Mouse (Mus musculus) A20 (cell line): ENCODE results near the gene Pde1b.

Source experiments
- DNase-seq: peaks from one replicate; pipeline ENCODE4 v3.0.0-alpha.2; 2011; ENCODE audit warnings: low read depth, low spot score

Pde1b gene

DNA sequence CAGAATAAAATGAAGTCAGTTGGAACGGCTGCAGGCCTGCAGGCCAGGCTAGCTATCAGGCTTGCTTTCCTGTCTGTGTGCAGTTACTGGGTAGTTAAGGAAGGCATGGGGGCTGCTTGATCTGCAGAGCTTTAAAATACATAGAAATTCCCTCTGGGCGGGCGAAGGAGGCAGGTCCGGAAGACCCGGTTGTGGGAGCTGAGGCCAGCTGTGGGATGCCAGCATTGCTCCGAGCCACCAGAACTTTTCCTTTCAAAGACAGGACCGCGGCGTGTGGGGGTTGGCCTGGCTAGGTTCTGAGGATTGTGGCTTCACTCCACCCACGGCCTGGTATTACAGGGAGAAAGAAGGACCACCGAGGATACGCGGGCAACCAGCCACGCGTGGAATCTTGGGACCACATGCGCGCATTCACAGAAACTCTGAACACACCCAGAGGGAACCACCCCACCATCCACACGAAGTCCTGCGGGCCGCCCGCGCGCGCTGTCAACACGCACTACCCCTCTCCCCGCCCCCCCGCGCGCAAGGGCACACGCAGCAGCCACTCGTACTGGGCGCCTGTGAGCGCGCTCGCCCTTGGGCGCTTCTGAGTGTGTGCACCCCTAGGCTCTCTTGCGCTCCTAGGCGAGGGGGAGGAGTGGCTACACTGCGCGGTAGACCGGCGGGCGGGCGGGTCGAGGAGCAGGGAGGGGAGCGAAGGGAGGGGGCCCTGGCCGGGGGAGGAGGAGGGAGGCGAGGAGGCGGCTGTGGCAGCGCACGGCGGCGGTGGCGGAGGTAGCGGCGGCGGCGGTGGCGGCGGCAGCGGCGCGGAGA lies at the start of gene Pde1b:
Gene Pde1b, plus strand, starts transcription at position 600 of the 816 bp plus-strand sequence.
- DNase-seq = no peak

DNA sequence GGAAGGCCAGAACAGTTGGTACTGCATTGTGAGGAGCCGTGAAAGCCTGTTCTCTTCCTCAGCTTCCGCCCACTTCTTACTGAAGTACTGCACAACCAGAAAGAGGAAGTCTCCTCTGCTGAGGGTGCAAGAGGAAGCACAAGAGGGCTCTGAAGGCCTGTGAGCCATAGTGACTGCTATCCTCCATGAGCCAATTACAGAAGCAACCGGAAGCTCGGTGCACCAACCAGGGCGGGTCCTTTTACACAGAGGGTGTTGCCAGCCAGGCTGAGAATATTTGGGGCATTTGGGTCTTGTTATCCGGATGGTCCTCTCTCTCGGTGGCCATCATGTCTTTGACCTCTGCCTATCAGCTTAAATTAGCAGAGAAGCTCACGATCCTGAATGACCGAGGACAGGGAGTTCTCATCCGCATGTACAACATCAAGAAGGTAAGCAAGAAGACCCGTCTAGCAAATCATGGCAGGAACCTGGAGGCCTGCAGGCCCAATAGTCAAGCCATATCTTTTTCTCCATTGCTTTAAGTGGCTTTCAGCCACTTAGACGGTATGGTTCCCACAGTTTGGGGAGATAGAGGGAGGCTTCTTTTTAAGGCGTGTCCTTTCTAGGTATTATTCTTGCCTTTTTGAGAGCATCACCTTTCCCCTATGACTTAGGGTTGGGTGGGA lies 49.1 kb upstream of the Pde1b start, which contains the start of gene Nckap1l:
Gene Nckap1l, plus strand, starts transcription at position 244 of the 668 bp plus-strand sequence.
- DNase-seq = peak; percentile 95

DNA sequence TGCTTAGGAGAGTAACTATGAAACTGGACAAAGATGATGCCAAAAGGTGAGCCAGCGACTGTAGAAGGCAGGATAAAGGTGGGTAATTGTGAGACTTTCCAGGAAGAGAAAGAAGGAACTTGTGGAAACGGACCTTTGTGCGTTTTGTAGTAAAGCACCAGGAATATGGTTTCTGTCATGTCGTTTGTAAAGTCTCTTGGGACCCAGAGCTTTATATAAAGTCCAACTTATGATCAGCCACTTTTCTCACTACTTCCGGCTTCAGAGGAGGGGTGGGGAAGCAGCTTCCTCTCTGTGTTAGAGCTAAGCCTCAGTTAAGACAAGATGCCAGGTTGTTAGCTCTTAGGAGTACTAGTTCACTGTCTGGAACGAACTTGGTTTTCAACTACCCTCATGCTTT lies 48.4 kb upstream of the Pde1b start:
- DNase-seq = peak; percentile 68

DNA sequence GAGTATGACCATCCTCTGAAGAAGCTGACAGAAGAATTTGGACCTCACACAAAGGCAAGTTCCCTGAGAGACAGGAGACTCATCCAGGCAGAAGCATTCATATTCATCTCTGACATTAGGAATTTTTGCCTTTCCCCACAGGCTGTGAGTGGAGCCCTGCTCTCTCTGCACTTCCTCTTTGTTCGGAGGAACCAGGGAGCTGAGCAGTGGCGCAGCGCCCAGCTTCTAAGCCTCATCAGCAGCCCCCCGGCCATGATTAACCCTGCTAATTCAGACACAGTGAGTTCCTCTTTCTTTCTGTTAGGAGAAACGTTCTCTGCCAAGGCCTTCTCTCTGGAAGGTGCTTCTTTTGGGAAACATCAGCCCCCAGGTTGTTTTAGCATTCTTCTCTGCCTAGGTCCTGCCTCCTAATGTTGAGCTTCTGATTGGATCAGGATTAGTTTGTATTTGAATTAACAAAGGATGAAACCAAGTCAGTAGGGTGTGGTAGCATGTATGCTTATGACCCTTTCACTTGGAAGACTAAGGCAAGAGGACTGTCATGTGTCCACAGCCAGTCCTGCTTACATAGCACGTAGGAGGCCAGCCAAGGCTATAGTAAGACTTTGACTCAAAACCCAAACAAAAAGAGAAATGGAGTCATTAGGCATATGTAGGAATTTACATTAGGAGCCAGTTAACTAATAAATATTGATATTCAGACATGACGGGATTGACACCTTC lies 40.1 kb upstream of the Pde1b start:
- no peak for DNase-seq

DNA sequence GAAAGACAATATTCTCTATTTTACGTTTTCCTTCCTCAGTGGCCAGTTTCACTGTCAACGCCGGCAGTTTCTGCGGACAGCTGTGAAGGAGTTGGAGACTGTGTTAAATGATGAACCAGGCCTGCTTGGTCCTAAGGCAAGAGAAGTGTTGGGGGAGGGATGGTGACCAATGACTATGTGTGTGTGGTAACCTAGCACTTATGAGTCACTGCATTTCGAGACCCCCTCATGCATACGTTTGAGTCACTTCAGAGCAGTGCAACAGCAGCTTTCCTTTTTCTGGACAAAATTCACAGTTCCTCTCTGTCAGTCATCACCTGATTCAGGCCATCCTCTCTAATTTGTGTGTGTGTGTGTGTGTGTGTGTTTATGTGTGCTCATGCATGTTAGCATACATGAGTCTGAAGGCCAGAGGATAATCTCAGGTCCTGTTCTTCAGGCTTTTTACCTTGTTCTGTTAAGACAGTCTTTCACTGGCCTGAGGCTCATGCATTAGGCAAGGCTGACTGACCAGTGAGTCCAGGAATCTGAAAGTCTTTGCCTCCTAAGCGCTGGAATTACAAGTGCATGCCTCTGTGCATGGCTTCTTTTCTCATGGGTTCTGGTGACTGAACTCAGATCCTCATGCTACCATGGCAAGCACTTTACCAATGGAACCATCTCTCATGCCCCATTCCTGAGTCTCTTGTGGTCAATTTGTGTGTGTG lies 31.2 kb upstream of the Pde1b start:
- no peak for DNase-seq

DNA sequence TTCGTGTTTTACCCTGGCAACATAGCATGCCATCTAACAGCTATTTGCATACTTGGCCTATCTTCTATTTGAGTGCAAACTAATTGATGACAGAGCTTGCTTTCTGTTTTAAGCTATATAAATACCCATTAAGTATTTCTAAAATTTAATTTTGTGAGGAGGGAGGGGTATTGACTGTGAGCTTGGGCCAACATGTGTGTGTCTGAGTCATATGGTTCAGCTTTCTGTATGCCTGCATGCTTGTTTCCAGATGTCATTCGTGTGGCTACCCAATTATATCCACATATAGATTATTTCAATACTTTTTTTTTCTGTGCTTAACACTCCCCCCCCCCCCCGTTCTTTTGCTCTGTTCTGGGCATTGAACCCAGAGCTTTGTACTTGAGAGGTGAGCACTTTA lies 30.6 kb upstream of the Pde1b start:
- no peak for DNase-seq

DNA sequence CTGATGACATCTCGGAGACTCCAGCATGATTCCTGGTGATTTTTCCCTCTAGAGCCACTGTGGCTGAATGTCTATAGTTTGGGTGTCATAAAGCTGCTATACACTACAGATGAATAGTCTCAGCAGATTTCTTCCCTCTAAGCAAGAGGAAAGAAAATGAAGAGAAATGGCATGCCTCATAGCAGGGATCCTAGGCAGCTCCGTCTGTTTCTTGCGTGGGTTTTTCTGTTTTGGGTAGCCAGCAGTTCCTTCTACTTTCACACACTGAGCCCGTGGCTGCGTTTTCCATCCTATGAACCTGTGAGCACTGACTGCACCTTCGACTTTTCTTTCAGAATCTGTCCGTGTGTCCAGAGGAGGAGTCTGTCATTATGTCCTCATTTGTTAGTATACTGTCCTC lies 29.7 kb upstream of the Pde1b start:
- no peak for DNase-seq

DNA sequence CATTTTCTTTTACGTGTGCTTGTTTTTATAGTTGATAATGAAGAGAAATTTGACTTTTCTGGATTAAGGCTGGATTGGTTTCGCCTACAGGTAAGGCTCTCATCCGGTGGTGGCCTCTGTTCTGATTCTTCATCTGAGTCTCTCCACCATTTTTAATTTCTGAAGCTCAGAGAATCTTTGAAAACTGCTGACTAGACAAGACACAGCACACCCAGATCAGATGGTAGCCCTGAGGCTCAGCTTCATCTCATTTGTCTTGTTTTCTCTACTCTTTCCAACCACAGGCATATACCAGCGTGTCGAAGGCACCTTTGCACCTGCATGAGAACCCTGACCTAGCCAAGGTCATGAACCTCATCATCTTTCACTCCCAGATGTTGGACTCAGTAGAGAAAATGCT lies 29.1 kb upstream of the Pde1b start:
- DNase-seq = no peak

DNA sequence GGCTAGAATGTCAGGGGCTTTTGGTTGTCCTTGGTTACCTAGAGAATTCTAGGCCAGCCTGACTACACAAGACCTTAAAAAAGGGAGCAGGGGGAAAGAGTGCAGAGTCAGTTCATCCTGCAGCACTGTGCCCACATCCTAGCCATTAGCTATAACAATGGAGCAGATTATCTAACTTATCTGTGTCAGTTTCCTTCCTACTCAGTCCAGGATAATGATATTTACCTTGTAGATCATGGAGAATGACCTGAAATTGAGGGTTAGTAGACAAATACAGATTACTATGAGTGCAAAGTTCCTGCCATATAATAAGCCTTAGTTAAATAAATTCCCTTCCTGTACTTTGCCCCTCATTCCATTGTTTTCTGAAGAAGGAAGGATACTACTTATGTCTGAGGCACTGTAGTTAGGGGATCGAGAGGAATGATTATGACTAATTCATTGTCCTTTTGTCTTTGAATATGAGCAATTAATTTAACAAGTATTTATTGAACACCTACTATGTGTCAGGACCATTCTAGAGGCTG lies 23.7 kb upstream of the Pde1b start:
- DNase-seq = no peak

DNA sequence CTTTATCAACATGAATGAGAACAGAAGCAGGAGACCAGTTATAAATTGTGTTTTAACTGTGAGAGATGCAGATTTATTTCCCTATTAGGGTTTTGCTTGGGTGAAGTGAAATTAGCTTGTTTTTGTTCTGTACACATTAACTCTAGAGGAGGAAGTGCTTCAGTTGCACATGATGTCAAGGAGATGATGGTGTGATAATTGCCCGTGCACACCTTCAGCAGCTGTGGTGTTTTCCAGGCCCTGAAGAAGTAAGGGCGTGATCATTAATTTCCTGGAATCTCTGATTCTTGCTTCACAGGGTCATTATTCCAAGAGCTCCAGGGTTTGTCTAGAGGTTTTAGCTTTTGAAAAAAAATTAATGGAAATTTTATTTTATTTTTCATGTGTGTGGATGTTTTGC lies 22.7 kb upstream of the Pde1b start:
- no peak for DNase-seq

DNA sequence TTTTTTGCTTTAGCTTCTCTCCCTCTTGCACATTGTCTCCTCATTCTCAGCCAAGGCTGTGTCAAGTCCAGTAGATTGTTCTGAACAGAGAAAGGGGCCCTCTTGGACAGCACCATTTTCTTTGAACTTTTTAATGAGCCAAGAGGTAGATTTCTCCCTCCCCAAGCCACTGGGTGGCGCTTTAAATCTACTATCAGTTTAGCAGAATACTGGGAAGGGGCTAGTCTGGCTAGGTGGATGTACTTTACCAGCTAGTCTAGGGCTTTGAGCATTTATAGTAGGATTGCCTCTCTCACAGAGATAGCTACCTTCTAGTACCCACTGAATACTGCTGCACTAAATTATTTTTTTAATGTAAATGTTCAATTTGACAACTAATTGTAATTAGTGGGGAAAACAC lies 20.3 kb upstream of the Pde1b start:
- DNase-seq = no peak

DNA sequence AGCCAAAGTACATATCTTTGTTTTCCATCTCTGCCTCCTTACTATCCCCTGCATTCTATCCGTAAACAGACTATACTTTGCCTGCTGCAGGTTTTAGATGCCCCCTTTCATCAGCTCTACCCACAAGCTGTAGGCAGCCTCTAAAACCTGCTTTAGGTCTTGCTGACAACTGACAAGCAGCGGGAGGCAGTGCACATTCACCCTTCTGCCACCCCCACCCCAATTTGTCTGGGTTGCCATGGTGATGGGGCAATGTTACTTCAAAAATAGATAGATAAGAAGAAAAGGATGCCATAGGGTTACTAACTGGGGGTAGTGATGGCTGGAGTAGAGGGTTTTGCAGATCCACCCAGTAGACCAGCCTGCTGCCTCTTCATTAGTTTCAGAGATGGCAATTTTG lies 18.3 kb upstream of the Pde1b start:
- DNase-seq = no peak

DNA sequence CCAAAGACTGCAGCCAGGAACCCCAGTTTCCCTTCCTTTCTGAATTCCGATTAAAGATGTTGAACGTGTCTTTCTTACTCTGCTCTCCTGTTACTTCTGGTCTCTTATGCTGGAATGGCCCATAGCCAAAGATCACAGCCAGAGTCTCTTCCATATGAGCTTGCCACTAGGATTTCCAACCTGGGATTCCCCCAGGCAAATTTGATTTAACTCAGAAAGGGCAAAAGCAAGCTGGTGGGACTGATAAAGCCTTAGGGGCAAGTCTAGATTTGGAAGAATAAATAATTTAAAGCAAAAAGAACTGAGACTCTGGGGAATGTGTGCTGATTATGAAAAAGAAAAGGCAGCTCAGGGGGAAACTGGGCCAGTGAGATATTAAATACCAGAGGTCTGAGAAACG lies 17.7 kb upstream of the Pde1b start:
- no peak for DNase-seq

DNA sequence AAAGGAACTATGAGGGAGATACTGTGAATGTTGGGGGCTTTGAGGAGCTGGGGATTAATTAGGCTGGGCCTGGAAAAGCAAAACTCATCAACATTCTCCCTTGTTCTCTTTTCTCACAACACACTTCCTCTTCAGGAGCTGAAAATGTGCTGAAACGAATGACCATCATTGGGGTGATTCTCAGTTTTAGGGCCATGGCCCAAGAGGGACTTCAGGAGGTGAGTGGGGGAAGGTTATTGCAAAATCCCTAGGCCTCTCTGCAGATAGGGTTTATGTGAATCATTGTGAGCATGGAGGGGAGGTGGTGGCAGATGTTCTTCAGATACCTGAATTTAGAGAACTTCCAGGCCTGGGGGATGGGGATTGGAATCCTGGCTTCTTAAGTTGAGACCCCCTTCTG lies 16.2 kb upstream of the Pde1b start:
- DNase-seq = no peak

DNA sequence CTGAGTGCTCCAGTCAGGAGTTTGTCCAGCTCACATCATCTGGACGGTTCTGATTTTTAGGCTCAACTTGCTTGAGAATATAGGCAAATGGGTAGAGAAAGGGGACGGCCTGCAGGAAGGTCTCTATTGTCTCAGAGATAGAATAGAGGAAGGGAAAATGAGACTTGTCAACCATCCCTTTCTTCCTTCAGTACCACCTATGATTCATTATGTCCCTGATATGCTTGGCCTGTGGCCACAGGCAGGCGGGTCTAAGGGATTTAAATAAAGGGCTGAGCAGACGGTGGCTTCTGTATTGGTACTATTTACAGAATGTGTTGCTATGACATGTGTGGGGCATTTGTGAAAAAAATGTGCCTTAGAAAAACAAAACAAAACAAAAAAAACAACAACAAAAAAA lies 14.5 kb upstream of the Pde1b start:
- peak; percentile 74 for DNase-seq

DNA sequence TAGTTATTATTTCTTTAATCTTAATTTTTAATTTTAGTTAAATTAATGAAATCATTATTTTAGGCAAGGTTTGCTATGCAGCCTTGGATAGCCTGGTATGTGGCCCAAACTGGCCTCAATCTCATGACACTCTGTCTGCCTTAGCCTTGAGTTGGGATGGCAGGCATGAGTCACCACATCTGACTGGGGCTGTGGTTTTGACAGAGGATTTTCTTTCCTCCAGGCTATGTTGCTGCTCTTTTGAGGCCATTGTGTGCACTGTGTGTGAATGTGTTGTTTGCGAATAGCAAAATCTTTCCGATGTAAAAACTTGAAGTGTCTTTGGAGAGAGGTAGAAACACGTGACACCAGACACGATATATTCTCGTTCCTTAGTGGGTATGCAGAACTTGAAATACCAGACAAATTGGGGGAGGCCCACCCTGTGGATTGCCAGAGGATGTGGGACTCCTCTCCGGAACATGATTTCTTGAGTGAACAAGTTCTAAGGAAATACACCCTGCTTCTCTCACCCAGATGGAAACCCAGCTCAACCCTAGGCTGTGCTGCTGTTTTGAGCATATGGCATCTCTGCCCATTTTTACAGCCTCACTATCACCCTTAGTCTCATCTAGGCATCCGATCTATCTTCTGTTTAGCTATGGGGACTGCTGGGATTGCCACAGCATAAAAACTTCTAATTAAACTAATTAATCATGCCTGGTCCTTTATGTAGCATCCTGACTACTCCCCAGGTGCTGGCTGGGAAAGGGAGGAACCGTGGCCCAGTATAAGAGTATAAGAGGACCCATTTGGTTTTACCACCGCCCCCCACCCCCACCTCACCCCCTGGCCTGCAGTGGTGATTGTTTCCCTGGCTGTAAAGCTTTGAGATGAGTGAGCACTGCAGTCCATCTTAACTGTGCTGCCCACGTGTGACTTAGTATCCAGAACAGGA lies 6.4 kb upstream of the Pde1b start:
- DNase-seq = no peak

DNA sequence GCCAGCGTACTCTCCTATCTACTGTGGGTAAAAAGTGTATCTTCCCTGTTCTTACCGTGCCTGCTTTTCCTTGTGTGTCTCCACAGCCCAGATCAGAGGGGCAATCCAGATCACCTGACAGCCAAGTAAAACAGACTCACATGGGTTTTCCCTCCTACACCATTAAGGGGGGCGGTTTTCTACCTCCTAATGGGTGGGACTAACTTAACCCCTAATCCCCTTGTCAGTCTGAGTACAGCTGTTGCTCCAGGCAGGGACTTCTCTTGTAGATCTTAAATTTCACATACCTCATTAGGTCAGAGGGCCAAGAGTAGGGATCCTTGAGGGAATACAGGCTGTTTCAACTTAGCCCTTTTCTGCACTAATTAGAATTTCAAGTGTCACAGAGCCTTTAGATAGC lies 4.7 kb upstream of the Pde1b start:
- no peak for DNase-seq

DNA sequence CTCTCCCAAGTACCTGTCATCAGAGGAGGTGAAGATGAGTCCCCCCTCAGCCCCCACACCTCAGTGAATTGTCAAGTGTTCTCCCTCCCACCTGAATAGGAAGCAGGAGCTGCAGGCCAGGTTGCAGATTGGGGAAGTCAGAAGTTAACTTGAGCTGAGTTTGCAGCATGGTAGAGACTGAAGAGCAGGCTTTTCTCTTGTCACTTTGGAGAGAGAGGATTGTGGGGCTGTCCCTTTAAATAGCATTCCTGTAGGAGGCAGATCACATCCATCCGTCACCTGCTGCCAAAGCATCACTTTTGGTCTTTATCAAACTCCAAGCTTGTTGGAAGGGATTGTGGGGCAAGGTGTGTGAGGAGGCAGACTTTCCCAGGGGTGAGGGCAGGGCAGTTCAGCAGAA lies 2.1 kb upstream of the Pde1b start:
- DNase-seq = no peak

DNA sequence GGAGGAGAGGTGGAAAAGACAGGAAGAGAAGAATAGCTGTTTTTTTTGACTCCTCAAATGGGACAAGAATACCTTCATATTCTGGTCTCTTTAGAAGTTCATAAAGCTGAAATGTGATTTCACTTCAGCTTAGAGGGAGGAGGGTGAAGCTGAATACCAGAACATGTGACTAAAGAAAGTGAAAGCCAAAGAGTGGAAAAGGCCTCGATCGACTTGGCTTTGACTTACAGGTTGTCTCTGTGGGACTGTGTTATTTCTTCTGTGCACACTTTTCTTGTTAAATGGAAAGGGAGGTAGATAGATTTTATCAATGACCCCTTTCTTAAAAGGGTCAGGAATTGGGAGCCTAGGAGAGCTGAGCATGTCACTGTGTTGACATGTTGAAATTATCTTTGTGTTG lies 1.6 kb upstream of the Pde1b start:
- no peak for DNase-seq

DNA sequence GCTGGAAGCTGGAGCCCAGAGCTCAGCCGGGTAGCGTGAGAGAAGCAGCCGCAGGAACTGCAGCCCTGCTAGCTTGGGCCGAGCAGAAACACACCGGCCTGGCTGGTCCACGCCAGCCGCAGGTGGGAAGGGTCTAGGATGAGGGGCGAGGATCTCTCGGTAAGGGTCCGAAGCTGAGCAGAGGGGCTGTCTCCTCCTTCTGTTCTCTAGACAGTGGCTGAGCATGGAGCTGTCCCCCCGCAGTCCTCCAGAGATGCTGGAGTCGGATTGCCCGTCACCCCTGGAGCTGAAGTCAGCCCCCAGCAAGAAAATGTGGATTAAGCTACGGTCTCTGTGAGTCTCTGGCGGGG lies 392 bp downstream of the Pde1b start:
- no peak for DNase-seq

DNA sequence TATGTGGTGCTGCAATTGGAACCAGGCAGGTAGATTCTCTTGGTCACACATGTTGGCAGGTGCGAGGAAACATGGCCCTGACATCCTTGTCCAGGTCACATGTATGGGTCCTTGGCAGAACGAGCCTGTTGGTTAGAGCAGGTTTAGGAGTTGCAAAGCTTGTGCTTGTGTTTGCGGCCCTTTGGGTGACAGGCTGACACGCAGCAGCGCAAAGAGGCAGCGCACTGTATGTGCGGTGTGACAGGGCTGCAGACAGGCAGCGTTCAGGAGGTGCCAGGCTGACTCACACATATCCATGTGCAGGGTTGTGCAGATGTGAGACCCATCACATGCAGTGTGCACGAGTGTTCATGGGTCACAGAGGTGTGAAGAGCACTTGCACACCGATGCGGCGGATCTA lies 826 bp downstream of the Pde1b start:
- no peak for DNase-seq
